Mouse (Mus musculus): ENCODE data around the gene Gm11027.

GRCm38 (mm10) chr12:116306042-116306441 lies 30.9 kb downstream of the Gm11027 start:
- no peak for TF ChIP-seq CTCF (IDR thresholded peaks at IDR 0.05; ENCODE audit: extremely low read depth, insufficient read depth, insufficient read length, insufficient replicate concordance)
- TF ChIP-seq POLR2A (IDR thresholded peaks at IDR 0.05; ENCODE audit: low read depth, low read length): no peak
